Mouse (Mus musculus): ENCODE results near the gene Nr1i3.

- TF ChIP-seq POLR2A (IDR thresholded peaks at IDR 0.05; ENCODE audit: low read depth, low read length) (no peak), CTCF (IDR thresholded peaks at IDR 0.05; ENCODE audit: extremely low read depth, insufficient read length, insufficient replicate concordance, low read depth, low read length) (no peak)
Observed at GRCm38 (mm10) chr1:171224857-171225256, 11.1 kb downstream of the Nr1i3 start, which contains the start of gene Apoa2.

Measured in small intestine, adult 2 months (tissue).